Mouse (Mus musculus) forebrain, embryonic 11.5 days (tissue): ENCODE measurements at regions not wholly inside any gene's neighbourhood (a gene's known extent, or its start where the extent isn't known, plus 50 kb on each side); places are given as distances from the start of the nearest gene placed in this dataset.

Experiments
- ATAC-seq: fragments of 200-750 bp; cut with Nextera tagmentation; replicated peaks from 2 replicates; pipeline ENCODE4 v1.8.0; 2017; ENCODE audit warnings: moderate TSS enrichment; ENCODE audit not compliant: low FRiP score
- DNase-seq: peaks from one replicate; pipeline ENCODE4 v3.0.0-alpha.2; 2017; ENCODE audit warnings: low spot score
- H3K27ac ChIP-seq: fragments of 300-500 bp; sonication (generic); 2 replicates; pipeline ENCODE4 v1.5.1; 2014; ENCODE audit warnings: low read depth, low read length
- H3K27me3 ChIP-seq: fragments of 300-500 bp; sonication (generic); 2 replicates; pipeline ENCODE4 v1.6.1; 2014; ENCODE audit warnings: mild to moderate bottlenecking, low read length, mixed read lengths; ENCODE audit not compliant: control insufficient read depth, insufficient read depth
- H3K36me3 ChIP-seq: fragments of 300-500 bp; sonication (generic); 2 replicates; pipeline ENCODE4 v1.6.1; 2014; ENCODE audit warnings: mild to moderate bottlenecking, low read length, moderate library complexity, mixed read lengths; ENCODE audit not compliant: control insufficient read depth, insufficient read depth
- H3K4me1 ChIP-seq: fragments of 300-500 bp; sonication (generic); replicated peaks from 2 replicates; pipeline ENCODE4 v1.6.1; 2014; ENCODE audit warnings: low read length, mixed read lengths; ENCODE audit not compliant: control insufficient read depth, insufficient read depth
- H3K4me2 ChIP-seq: fragments of 300-500 bp; sonication (generic); 2 replicates; pipeline ENCODE4 v1.6.1; 2014; ENCODE audit warnings: low read depth, mild to moderate bottlenecking, low read length, moderate library complexity, mixed read lengths; ENCODE audit not compliant: severe bottlenecking
- H3K4me3 ChIP-seq: fragments of 300-500 bp; sonication (generic); 2 replicates; pipeline ENCODE4 v1.5.1; 2014; ENCODE audit warnings: low read depth, low read length
- H3K9ac ChIP-seq: fragments of 300-500 bp; sonication (generic); 2 replicates; pipeline ENCODE4 v1.6.1; 2014; ENCODE audit warnings: low read length
- H3K9me3 ChIP-seq: fragments of 300-500 bp; sonication (generic); 2 replicates; pipeline ENCODE4 v1.6.1; 2016; ENCODE audit warnings: low read length, mixed read lengths; ENCODE audit not compliant: control insufficient read depth
- WGBS: fragments of 180-500 bp; shearing (Covaris S2); extraction: QIAGEN DNeasy Blood & Tissue Kit; methylation state at CpG from one replicate; pipeline ENCODE4 v1.1.7; 2014; 5-methylcytosine and 5-hydroxymethylcytosine counted together

- no peaks in the 10 kb centered on the region for H3K4me1 ChIP-seq
- H3K9ac ChIP-seq, result no peak overlapping the region
- 89% methylated on average over 4 of the region's 5 CpGs for WGBS
Observed at GRCm38 (mm10) chr1:128779586-128780158, 187.6 kb upstream of the Cxcr4 start.

DNA sequence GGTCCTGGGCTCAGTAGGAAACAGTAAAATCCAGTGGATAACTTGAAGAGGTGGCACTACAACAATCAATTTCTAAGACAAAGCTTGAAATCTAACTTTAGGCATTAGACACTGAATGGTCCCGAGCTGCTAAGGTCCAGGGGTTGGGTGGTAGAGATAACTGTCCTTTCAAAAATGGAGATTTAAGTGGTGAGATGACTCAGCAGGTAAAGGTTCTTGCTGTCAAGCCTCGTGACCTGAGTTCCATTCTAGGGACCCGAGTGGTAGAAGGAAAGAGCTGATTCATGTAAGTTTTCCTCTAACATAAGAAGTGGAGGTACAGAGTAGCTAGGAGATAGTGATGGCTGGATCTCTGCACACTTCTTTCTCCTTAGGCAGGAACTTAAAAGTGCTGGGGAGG, 180.3 kb upstream of the Cxcr4 start:
- H3K4me1 ChIP-seq, result no peaks in the 10 kb centered on the region
- ATAC-seq (no peak), DNase-seq (no peak)
- no peaks in the 10 kb centered on the region for H3K9me3 ChIP-seq
- H3K4me3 ChIP-seq, result no peak overlapping the region
- H3K4me2 ChIP-seq, result no peak overlapping the region
- H3K36me3 ChIP-seq, result no peaks in the 10 kb centered on the region
- no peaks in the 10 kb centered on the region for H3K27me3 ChIP-seq
- H3K27ac ChIP-seq, result no peak overlapping the region
- no peak overlapping the region for H3K9ac ChIP-seq
- 90% methylated on average over 3 of the region's 3 CpGs for WGBS

More at GRCm38 (mm10) chr1:128779586-128780158, 187.6 kb upstream of the Cxcr4 start:
- DNase-seq, result peak; percentile 30
- no peaks in the 10 kb centered on the region for H3K27me3 ChIP-seq
- ATAC-seq, result no peak
- no peak overlapping the region for H3K27ac ChIP-seq
- no peaks in the 10 kb centered on the region for H3K9me3 ChIP-seq
- H3K4me2 ChIP-seq, result no peak overlapping the region
- H3K36me3 ChIP-seq, result no peaks in the 10 kb centered on the region
- H3K4me3 ChIP-seq, result no peak overlapping the region

- H3K9me3 ChIP-seq, result no peaks in the 10 kb centered on the region
- no peak overlapping the region for H3K4me3 ChIP-seq
- no peak for DNase-seq
- H3K9ac ChIP-seq, result no peak overlapping the region
- H3K27ac ChIP-seq, result no peak overlapping the region
- H3K36me3 ChIP-seq, result no peaks in the 10 kb centered on the region
- no peak overlapping the region for H3K4me2 ChIP-seq
- no peaks in the 10 kb centered on the region for H3K27me3 ChIP-seq
- no peaks in the 10 kb centered on the region for H3K4me1 ChIP-seq
- WGBS, result 92% methylated on average over 5 of the region's 5 CpGs
- ATAC-seq, result no peak
Observed at GRCm38 (mm10) chr1:128770786-128771185, 178.7 kb upstream of the Cxcr4 start.

GRCm38 (mm10) chr1:128767991-128768390, 175.9 kb upstream of the Cxcr4 start:
- WGBS, result 94% methylated on average over 6 of the region's 6 CpGs
- Histone ChIP-seq H3K9me3 (no peaks in the 10 kb centered on the region), H3K36me3 (no peaks in the 10 kb centered on the region), H3K4me3 (no peak overlapping the region), H3K27me3 (no peaks in the 10 kb centered on the region), H3K27ac (no peak overlapping the region), H3K4me1 (no peaks in the 10 kb centered on the region), H3K9ac (no peak overlapping the region), H3K4me2 (no peak overlapping the region)
- no peak for ATAC-seq
- peak; percentile 16 for DNase-seq

- Histone ChIP-seq H3K4me1 (no peaks in the 10 kb centered on the region), H3K27me3 (no peaks in the 10 kb centered on the region)
Observed at GRCm38 (mm10) chr1:128767415-128767814, 175.3 kb upstream of the Cxcr4 start.

GRCm38 (mm10) chr1:128766894-128767268, 174.8 kb upstream of the Cxcr4 start:
- DNase-seq (peak; percentile 8), ATAC-seq (no peak)
- Histone ChIP-seq H3K9ac (no peak overlapping the region), H3K36me3 (no peaks in the 10 kb centered on the region), H3K4me1 (no peaks in the 10 kb centered on the region), H3K27me3 (no peaks in the 10 kb centered on the region), H3K4me3 (no peak overlapping the region), H3K27ac (no peak overlapping the region), H3K4me2 (no peak overlapping the region), H3K9me3 (no peaks in the 10 kb centered on the region)
- WGBS, result 88% methylated on average over 7 of the region's 7 CpGs

More at GRCm38 (mm10) chr1:128767415-128767814, 175.3 kb upstream of the Cxcr4 start:
- 86% methylated on average over 3 of the region's 3 CpGs for WGBS
- H3K27ac ChIP-seq, result no peak overlapping the region
- H3K36me3 ChIP-seq, result no peaks in the 10 kb centered on the region
- no peak for DNase-seq
- no peak overlapping the region for H3K4me3 ChIP-seq
- H3K4me2 ChIP-seq, result no peak overlapping the region
- H3K9ac ChIP-seq, result no peak overlapping the region
- no peaks in the 10 kb centered on the region for H3K9me3 ChIP-seq
- no peak for ATAC-seq

- no peak for ATAC-seq
- peak; percentile 35 for DNase-seq
- Histone ChIP-seq H3K4me1 (no peaks in the 10 kb centered on the region), H3K4me3 (no peak overlapping the region), H3K4me2 (no peak overlapping the region), H3K36me3 (no peaks in the 10 kb centered on the region), H3K9ac (no peak overlapping the region), H3K27ac (no peak overlapping the region), H3K27me3 (no peaks in the 10 kb centered on the region), H3K9me3 (no peaks in the 10 kb centered on the region)
- 63% methylated on average over 7 of the region's 7 CpGs for WGBS
Observed at GRCm38 (mm10) chr1:128766193-128766893, 174.2 kb upstream of the Cxcr4 start.

DNA sequence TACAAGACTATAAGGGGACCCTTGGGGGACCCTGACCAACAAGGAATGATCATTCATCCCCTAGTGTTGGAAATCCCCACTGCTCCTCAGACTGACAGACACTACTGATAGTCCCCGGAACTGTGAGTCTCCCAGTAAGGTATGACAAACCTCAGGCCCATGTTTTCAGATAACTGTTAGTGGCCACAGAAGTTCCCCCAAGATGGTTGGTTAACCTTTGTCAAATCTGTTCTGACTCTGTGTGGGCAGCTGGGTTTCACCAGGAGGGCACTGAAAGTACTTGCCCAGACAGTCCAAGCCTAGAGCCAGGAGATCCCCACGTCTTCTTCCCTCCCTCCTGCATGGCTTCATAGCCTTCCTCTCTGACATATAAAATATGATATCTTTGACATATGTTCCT, 173.5 kb upstream of the Cxcr4 start:
- WGBS, result 85% methylated on average over 2 of the region's 2 CpGs
- DNase-seq (peak; percentile 42), ATAC-seq (no peak)
- no peak overlapping the region for H3K4me3 ChIP-seq
- no peaks in the 10 kb centered on the region for H3K27me3 ChIP-seq
- no peak overlapping the region for H3K27ac ChIP-seq
- H3K4me1 ChIP-seq, result no peaks in the 10 kb centered on the region
- H3K36me3 ChIP-seq, result no peaks in the 10 kb centered on the region
- H3K4me2 ChIP-seq, result no peak overlapping the region
- no peak overlapping the region for H3K9ac ChIP-seq
- H3K9me3 ChIP-seq, result no peaks in the 10 kb centered on the region

DNA sequence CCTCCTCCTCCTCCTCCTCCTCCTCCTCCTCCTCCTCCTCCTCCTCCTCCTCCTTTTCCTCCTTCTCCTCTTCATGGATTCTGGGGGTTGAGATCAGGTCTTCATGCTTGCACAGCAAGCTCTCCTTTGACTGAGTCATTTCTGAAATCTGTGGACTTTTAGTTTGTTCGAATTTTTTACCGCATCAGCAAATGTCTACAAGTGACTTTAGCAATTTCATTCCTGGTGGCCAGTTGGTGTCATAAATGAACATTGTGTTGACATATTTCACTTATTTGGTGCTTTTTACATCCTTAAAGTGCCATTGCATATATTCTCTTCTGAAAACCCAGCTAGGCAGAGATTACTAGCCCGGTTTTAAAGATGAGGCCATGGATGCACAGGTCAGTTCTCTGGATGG, 173.0 kb upstream of the Cxcr4 start:
- H3K9me3 ChIP-seq, result no peaks in the 10 kb centered on the region
- H3K9ac ChIP-seq, result no peak overlapping the region
- no peaks in the 10 kb centered on the region for H3K36me3 ChIP-seq
- no peak overlapping the region for H3K4me3 ChIP-seq
- 98% methylated on average over 3 of the region's 3 CpGs for WGBS
- H3K4me2 ChIP-seq, result no peak overlapping the region
- no peaks in the 10 kb centered on the region for H3K4me1 ChIP-seq
- no peak overlapping the region for H3K27ac ChIP-seq
- no peak for DNase-seq
- no peaks in the 10 kb centered on the region for H3K27me3 ChIP-seq
- no peak for ATAC-seq
